Mouse (Mus musculus) cerebellum, postnatal 36 days (tissue): Measurements from ENCODE around the gene Rcn2.
"Not testable (repeated sequence)": the region's sequence is repeated elsewhere in the genome, so short reads cannot be mapped to it uniquely, and the experiment has no call there.

ENCODE experiments used
- DNase-seq, 2 experiments: peaks; one replicate each; pipeline ENCODE4 v3.0.0; 2021 to 2022; ENCODE audit warnings: mixed read lengths in 2 of 2

Gene Rcn2

GRCm38 (mm10) chr9:56041372-56042180 lies at the start of gene Rcn2:
Gene Rcn2, plus strand, starts transcription at chr9:56041845.
- peak; percentile 96 to 97 for DNase-seq

- DNase-seq, result not testable (repeated sequence)
Observed at GRCm38 (mm10) chr9:56004679-56005078, 37.0 kb upstream of the Rcn2 start.

- no peak for DNase-seq
Observed at GRCm38 (mm10) chr9:56010450-56010849, 31.2 kb upstream of the Rcn2 start, which contains the start of gene 4930563M21Rik. Gene 4930563M21Rik, minus strand, starts transcription at chr9:56010550.

DNA sequence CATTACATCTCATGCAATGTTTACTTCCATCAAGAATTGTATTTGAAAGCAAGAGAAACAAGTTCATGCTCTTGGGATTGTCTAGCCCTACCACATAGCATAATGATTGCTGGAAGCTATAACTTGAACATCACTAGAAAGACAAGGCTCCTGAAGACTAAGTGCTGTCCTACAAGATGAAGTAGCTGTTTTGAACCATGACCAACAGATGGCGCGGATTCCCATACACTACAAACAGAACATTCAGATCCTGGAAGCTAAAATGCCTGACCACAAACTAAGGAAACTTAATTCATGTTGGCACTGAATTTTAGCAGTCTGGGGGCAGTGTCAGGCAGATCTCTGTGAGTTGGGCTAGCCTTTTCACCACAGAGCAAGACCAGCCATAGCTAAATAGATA lies 16.9 kb upstream of the Rcn2 start:
- DNase-seq, result no peak

GRCm38 (mm10) chr9:56027292-56027691 lies 14.4 kb upstream of the Rcn2 start:
- no peak for DNase-seq

DNA sequence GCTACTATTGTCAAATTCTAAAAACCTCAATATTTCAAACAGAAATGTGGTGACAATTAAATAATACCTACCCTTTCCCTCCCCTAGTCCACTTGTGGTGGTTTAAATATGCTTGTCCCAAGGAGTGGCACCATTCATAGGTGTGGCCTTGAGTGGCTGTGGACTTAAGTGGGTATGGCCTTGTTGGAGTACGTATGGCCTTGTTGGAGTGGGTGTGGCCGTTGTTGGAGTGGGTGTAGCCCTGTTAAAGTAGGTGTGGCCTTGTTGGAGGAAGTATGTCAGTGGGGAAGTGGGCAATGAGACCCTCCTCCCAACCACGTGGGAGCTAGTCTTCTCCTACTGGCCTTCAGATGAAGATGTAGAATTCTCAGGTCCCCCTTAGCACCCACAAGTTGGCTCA lies 9.4 kb upstream of the Rcn2 start:
- no peak for DNase-seq

- peak in 1 of 2 experiments; percentile 6 for DNase-seq
Observed at GRCm38 (mm10) chr9:56042181-56042621, 556 bp downstream of the Rcn2 start.

DNA sequence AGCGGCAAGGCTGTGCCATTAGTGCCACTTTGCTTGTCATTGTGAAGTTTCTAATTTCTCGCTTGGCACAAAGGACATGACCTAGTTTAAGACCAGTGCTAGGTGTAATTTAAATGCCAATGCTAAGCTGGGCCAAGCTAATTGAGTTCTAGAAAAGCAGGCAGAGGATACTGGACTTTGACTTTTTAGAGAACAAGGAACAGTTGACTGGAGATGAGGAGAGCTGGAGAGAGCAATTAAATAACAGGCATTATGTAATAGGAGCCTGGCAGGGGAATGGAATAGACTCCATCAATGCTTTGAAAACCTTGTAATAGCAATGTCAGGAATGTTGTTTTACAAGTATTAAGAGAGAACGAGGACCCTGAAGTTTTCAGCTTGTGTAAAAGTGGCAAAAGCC lies 12.2 kb downstream of the Rcn2 start:
- DNase-seq, result no peak

- DNase-seq, result no peak
Observed at GRCm38 (mm10) chr9:56056147-56056546, 14.5 kb downstream of the Rcn2 start.

DNA sequence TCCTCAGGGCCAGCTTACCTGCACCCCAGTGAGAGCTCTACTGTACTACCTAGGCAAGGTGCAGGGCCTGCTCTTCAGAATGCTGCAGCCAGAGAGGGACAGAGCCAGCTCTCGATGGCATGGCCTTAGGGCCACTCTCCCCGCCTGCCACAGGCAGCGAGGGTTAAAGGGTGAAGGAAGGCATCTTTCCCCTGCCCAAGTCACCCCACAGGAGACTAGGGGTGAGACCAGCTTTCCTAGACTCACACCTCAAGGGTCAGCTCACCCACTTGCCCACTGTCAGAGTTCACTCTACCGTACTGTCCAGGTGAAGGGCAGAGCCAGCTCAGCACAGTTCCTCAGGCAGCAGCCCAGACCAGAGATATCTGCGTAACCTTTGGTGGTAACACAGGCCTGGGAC lies 20.7 kb downstream of the Rcn2 start:
- DNase-seq, result no peak

DNA sequence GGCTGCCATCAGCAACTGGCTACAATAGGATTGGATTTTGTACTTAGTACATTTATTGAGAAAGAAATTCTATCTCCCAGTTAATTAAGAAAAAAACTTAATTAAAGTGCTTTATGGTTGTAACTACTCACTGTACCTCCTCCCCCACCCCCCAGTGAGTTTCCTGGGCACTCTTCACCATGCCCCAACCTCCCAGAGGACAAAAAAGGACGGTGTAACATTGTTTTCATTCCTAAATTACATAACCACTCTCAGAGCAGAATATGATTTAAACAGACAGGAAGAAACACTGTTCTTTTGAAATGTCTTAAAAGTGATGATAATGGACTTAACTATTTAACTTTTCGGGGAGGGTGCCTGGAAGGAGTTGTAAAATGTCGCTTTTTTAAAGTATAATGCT lies 23.4 kb downstream of the Rcn2 start:
- DNase-seq, result no peak

- DNase-seq, result no peak
Observed at GRCm38 (mm10) chr9:56067964-56068363, 26.3 kb downstream of the Rcn2 start.

DNA sequence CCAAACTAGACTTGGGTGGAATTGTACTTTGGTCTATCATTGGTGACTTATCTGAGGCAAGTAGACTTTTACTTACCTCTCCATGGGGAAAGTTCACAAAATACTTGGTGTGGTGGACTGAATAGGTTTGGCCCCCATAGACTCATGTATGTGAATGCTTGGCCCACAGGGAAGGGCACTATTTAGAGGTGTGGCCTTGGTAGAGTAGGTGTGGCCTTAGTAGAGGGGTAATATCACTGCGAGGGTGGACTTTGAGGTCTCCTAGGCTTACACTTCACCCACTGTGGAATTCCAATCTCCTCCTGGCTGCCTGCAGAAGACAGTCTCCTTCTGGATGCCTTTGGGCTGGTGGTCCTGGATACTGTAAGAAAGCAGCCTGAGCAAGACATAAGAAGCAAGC lies 27.0 kb downstream of the Rcn2 start:
- no peak for DNase-seq

DNA sequence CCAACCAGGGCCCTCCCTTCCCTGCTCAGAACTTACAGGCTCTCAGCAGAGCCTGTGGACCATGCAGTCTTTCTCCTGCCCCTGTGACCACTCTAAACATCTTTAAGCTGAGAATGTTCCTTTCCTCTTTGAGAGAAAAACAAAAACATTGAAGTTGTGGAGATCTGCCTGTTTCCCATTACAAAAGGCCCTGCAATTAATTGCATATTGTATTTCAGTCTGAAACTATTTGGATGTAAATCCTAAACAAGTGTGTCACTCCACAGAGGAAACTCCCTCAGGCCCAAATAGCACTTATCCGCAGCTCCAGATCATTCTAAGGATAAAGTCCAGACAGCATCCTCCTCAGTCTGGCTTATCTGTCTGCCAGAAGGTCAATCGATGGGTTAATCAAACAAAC lies 31.2 kb downstream of the Rcn2 start:
- DNase-seq, result no peak

GRCm38 (mm10) chr9:56074863-56075262 lies 33.2 kb downstream of the Rcn2 start:
- DNase-seq, result no peak

DNA sequence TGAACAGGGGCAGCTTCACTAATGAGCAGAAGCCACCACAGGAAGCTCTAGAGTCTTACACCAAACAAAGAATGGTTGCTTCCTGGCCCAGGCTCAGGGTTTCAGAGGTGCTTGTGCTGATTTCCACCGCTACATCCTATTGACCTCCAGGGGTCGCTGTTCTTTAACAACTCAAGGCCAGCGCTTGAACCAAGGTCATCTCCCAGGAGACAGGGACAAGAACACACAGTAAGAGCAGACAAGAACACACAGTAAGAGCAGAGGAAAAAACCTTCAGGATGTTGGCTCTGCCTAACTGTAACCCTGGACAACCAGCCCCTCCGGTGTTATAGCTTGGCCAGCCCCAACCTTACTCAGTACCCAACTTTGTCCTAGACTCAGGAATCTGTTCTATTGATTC lies 33.6 kb downstream of the Rcn2 start:
- DNase-seq, result peak; percentile 20 to 33

DNA sequence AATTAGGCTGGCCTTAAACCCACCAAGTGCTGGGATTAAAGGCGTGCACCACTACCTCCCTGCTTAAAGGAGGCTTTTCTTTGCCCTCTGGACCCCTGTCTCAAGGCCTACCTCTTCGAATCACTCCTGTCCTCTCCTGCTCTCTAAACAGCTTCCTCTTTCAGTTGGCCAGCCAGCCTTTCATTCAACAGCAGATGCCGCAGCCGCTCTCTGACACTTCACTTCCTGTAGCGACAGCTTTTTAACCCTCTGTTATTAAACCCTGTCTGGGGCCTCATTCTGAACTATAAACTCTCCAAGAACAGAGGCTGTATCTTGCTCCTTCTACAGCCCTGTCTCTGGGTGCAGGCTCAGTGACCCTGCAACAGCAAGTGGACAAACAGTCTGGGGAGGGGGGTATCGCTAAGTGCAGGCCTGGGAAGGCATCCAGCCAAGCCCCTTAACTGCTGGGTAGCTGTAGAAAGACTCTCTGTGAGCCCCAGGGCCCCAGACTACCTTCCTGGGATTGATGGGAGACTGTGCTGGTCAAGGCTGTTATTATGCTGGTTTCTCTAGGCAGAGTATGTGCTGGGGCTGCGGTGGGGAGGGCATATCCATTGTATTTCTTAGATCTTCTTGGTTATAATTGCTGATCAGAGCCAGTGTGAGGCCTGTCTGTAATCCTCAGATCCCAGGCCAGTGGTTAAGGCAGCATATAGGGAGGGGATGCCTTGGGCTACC lies 34.4 kb downstream of the Rcn2 start:
- no peak for DNase-seq

DNA sequence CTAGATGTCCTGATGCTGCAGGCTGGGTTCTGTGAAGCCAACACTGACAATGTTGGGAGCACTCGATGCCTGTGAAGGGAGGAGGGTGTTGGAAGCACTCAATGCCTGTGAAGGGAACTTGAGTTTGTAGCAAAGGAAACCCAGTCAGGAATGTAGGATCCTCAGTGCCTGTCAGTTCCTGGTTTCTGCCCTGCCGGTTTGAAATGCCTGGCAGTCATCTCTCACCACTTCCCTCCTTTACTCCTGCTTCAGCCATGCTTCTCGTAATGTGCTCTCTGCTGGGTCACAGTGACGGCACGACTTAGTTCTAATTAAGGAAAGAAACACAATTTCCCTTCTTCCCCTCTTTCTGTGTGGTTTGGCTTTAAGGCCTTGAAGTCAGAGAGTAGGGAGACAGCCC lies 37.9 kb downstream of the Rcn2 start:
- DNase-seq, result no peak

DNA sequence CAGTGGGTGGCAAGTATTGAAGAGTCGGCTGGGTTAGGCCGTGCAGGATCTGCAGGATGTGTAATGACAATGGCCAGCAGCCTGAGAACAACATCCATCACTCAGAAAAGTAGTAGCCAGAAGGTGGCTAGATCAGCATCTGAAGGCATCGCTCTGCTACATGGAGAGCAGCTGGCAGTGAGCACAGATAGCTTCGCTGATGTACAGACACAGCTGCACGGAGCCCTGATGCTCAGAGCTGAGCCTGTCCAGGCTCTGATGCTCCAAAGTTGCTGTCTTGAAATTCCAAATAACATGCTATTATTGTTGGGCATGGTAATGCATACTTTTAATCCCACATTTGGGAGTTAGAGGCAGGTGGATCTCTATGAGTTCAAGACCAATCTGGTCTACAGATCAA lies 44.9 kb downstream of the Rcn2 start:
- no peak for DNase-seq

DNA sequence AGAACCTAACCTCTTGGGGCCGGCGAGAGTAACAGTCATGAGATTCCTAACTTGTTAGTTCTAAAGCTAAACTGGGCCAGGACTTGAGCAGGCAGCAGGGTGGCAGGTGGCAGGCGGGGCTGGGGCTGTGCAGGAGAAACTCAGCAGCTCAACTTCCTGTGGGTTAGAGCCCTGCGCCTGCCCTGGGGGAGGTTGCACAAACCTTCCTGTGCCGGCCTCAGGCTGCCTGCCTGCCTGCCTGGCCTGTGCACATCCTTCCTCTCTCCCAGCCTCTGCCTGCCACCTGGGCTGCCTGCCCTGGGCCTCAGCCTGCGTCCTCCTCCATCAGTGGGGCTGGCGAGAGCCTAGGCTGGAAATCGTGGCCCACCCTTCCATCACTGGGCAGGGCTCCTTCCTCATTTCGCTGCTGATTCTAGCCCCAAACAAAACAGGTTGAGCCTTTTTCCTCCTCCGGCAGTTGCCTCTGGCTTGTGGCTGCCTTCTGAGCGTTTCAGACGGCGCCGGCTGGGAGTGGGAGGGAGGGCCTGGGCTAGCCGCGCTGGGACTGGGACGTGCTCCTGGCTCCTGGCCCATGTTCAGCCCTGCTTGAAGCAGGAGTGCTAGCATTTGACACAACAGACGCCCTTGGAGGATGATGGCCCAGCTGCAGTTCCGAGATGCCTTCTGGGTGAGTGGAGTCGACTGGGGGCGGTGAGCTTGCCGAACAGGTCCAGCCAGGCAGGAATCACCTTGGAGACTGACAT lies 48.3 kb downstream of the Rcn2 start, which contains the start of gene Pstpip1:
TSS of gene Pstpip1 (plus strand) at position 185 of the 743 bp plus-strand sequence.
- peak; percentile 23 to 53 for DNase-seq

DNA sequence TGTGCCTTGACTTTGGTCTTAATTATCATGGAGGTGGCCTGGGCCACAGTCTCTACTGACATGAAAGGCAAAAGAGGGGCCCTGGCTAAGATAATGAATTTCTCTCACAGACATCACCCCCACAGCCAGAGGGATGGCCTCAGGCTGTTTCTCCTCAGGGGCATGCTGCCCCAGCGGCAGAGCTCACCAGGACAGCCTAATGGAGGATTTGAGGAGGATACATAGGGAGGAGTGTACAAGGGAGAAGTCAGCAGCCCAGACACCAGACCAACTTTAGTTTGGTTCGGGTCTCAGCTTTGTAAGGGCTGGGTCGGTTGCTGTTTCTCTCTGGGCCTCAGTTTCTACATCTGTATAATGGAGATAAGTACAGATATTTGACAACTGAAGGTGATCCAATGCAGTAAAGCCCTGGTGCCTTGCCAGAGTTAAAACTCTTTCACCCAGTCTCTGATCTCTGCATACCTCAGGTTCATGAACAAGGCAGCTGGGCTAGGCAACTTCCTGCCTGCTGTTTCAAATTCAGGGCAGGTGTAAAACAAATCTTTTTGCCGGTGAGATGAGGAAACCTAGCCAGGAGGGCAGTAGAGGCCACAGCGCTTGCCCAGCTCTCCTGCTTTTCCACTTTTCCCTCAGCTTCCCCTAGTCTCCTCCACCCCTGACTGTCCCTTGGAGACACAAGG lies 49.0 kb downstream of the Rcn2 start:
- no peak for DNase-seq

DNA sequence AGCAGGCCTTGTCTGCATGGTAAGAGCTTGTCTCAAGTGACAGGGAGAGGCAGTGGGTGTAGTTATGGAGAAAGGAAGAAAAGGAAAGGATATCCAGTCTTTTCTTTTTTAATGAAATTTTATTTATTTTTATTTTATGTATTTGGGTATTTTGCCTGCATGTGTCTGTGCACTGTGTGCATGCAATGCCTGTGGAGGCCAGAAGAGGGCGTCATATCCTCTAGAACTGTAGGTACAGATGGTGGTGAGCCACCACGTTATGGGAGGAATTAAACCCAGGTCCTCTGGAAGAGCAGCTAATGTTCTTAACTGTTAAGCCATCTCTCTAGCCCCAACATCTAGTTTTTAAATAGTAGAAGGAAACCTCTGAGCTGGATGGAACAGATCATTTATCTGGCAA lies 50.5 kb downstream of the Rcn2 start:
- DNase-seq, result no peak
